Mouse (Mus musculus): ENCODE measurements around the gene Ccdc6. TPM values are rescaled to one million over a fixed set of nuclear protein-coding genes. Genes with fewer than 3 reads are reported as not detected.

The Ccdc6 gene
- total RNA-seq, 1 experiment from 2014 or later = 9.9 TPM

GRCm38 (mm10) chr10:70237936-70238335 is 141.0 kb downstream of the Ccdc6 start:
- no peak for ATAC-seq (replicated peaks; ENCODE audit: insufficient number of reproducible peaks, low FRiP score, low TSS enrichment, poor library complexity, severe bottlenecking)

Other genes starting within 250 kb of the Ccdc6 start
- gene Mrln, start 107.5 kb downstream of the Ccdc6 start, total RNA-seq (2017) = not detected in 3 replicates
- not detected in 3 replicates for gene Slc16a9, start 148.0 kb downstream of the Ccdc6 start, total RNA-seq (2017)

All from monocyte, adult 5-6 weeks (primary cell).